Mouse (Mus musculus): ENCODE measurements around the gene Rhobtb1. TPM values are rescaled to one million over a fixed set of nuclear protein-coding genes. Genes with fewer than 3 reads are reported as not detected.

Rhobtb1 gene
- polyA plus RNA-seq, 1 experiment from 2014 or later, result 19.6 TPM

GRCm38 (mm10) chr10:69259161-69259560 lies 107.9 kb downstream of the Rhobtb1 start:
- Histone ChIP-seq H3K9ac (ENCODE audit: low read depth, low read length) (no peak overlapping the region), H3K9me3 (replicated peaks; ENCODE audit: control insufficient read depth, low read length) (no peaks in the 10 kb centered on the region), H3K27me3 (ENCODE audit: control insufficient read depth, insufficient read depth, low read depth, low read length) (no peaks in the 10 kb centered on the region), H3K27ac (ENCODE audit: low read length) (no peak overlapping the region), H3K4me3 (ENCODE audit: low read depth, low read length) (no peak overlapping the region), H3K4me1 (ENCODE audit: control insufficient read depth, low read depth, low read length) (peaks cover 18% of the 10 kb centered on the region), H3K36me3 (ENCODE audit: control insufficient read depth, insufficient read depth) (no peaks in the 10 kb centered on the region), H3K4me2 (ENCODE audit: low read depth, low read length) (no peak overlapping the region)
- 31% methylated on average over 2 of the region's 2 CpGs for WGBS (ENCODE audit: insufficient replicate concordance)
- no peak for ATAC-seq (ENCODE audit: low read depth)

GRCm38 (mm10) chr10:69259929-69260328 lies 108.7 kb downstream of the Rhobtb1 start:
- Histone ChIP-seq H3K4me1 (ENCODE audit: control insufficient read depth, low read depth, low read length) (peaks cover 14% of the 10 kb centered on the region), H3K36me3 (ENCODE audit: control insufficient read depth, insufficient read depth) (no peaks in the 10 kb centered on the region), H3K9me3 (replicated peaks; ENCODE audit: control insufficient read depth, low read length) (no peaks in the 10 kb centered on the region), H3K4me2 (ENCODE audit: low read depth, low read length) (no peak overlapping the region), H3K27me3 (ENCODE audit: control insufficient read depth, insufficient read depth, low read depth, low read length) (no peaks in the 10 kb centered on the region), H3K4me3 (ENCODE audit: low read depth, low read length) (no peak overlapping the region), H3K9ac (ENCODE audit: low read depth, low read length) (no peak overlapping the region), H3K27ac (ENCODE audit: low read length) (no peak overlapping the region)
- ATAC-seq (ENCODE audit: low read depth), result no peak
- WGBS (ENCODE audit: insufficient replicate concordance), result 72% methylated on average over 8 of the region's 8 CpGs

GRCm38 (mm10) chr10:69262918-69263822 lies 111.9 kb downstream of the Rhobtb1 start:
- ATAC-seq (ENCODE audit: low read depth), result peak; percentile 30; the same call in 1 of the 2 replicates
- no peak overlapping the region for H3K9ac ChIP-seq (ENCODE audit: low read depth, low read length)
- H3K4me2 ChIP-seq (ENCODE audit: low read depth, low read length), result no peak overlapping the region
- peaks cover 5% of the 10 kb centered on the region for H3K4me1 ChIP-seq (ENCODE audit: control insufficient read depth, low read depth, low read length)
- no peak overlapping the region for H3K27ac ChIP-seq (ENCODE audit: low read length)
- no peaks in the 10 kb centered on the region; the same call in 1 of the 2 replicates for H3K36me3 ChIP-seq (ENCODE audit: control insufficient read depth, insufficient read depth)
- 56% methylated on average over 14 of the region's 14 CpGs for WGBS (ENCODE audit: insufficient replicate concordance)
- H3K27me3 ChIP-seq (ENCODE audit: control insufficient read depth, insufficient read depth, low read depth, low read length), result no peaks in the 10 kb centered on the region
- no peak overlapping the region for H3K4me3 ChIP-seq (ENCODE audit: low read depth, low read length)
- no peaks in the 10 kb centered on the region for H3K9me3 ChIP-seq (replicated peaks; ENCODE audit: control insufficient read depth, low read length)

GRCm38 (mm10) chr10:69263906-69264305 lies 112.7 kb downstream of the Rhobtb1 start:
- WGBS (ENCODE audit: insufficient replicate concordance), result 49% methylated on average over 2 of the region's 2 CpGs
- Histone ChIP-seq H3K27ac (ENCODE audit: low read length) (no peak overlapping the region), H3K27me3 (ENCODE audit: control insufficient read depth, insufficient read depth, low read depth, low read length) (no peaks in the 10 kb centered on the region), H3K4me2 (ENCODE audit: low read depth, low read length) (no peak overlapping the region), H3K4me3 (ENCODE audit: low read depth, low read length) (no peak overlapping the region), H3K36me3 (ENCODE audit: control insufficient read depth, insufficient read depth) (no peaks in the 10 kb centered on the region; the same call in 1 of the 2 replicates), H3K4me1 (ENCODE audit: control insufficient read depth, low read depth, low read length) (peaks cover 4% of the 10 kb centered on the region), H3K9me3 (replicated peaks; ENCODE audit: control insufficient read depth, low read length) (no peaks in the 10 kb centered on the region), H3K9ac (ENCODE audit: low read depth, low read length) (no peak overlapping the region)
- no peak for ATAC-seq (ENCODE audit: low read depth)

DNA sequence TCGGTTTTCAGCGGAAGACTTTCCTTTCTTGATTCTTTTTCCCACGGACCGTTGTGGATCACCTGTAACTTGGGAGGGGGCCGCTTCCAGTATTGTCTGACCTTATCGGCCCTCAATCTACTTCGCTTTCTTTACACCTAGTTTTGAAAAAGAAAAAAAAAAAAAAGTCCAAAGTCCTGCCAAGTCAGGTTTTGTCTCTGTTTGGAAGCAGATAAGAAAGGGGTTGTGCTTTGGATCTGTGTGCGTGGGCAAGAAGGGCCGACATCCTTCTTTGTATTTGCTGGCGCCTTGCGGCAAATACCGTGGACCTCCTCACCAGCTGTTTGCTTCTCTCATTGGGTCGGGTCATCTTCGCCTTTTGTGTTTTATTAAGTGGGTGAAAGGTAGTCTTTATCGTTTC lies 114.2 kb downstream of the Rhobtb1 start:
- H3K9ac ChIP-seq (ENCODE audit: low read depth, low read length), result no peak overlapping the region
- 77% methylated on average over 15 of the region's 15 CpGs for WGBS (ENCODE audit: insufficient replicate concordance)
- 0 out of 2 replicates have a peak overlapping the region, but pooled peaks have one; percentile 15 for H3K4me2 ChIP-seq (ENCODE audit: low read depth, low read length)
- no peaks in the 10 kb centered on the region for H3K9me3 ChIP-seq (replicated peaks; ENCODE audit: control insufficient read depth, low read length)
- peaks cover 4% of the 10 kb centered on the region for H3K4me1 ChIP-seq (ENCODE audit: control insufficient read depth, low read depth, low read length)
- no peak overlapping the region for H3K27ac ChIP-seq (ENCODE audit: low read length)
- peaks cover 4% of the 10 kb centered on the region; the same call in 1 of the 2 replicates for H3K36me3 ChIP-seq (ENCODE audit: control insufficient read depth, insufficient read depth)
- ATAC-seq (ENCODE audit: low read depth), result no peak
- H3K4me3 ChIP-seq (ENCODE audit: low read depth, low read length), result no peak overlapping the region
- H3K27me3 ChIP-seq (ENCODE audit: control insufficient read depth, insufficient read depth, low read depth, low read length), result no peaks in the 10 kb centered on the region

- H3K27ac ChIP-seq (ENCODE audit: low read length), result no peak overlapping the region
- no peak overlapping the region for H3K4me2 ChIP-seq (ENCODE audit: low read depth, low read length)
- H3K36me3 ChIP-seq (ENCODE audit: control insufficient read depth, insufficient read depth), result peaks cover 4% of the 10 kb centered on the region; the same call in 1 of the 2 replicates
- no peaks in the 10 kb centered on the region for H3K27me3 ChIP-seq (ENCODE audit: control insufficient read depth, insufficient read depth, low read depth, low read length)
- ATAC-seq (ENCODE audit: low read depth), result no peak
- WGBS (ENCODE audit: insufficient replicate concordance), result 66% methylated on average over 10 of the region's 10 CpGs
- H3K4me1 ChIP-seq (ENCODE audit: control insufficient read depth, low read depth, low read length), result no peaks in the 10 kb centered on the region; the same call in 1 of the 2 replicates
- no peaks in the 10 kb centered on the region for H3K9me3 ChIP-seq (replicated peaks; ENCODE audit: control insufficient read depth, low read length)
- no peak overlapping the region for H3K4me3 ChIP-seq (ENCODE audit: low read depth, low read length)
- no peak overlapping the region for H3K9ac ChIP-seq (ENCODE audit: low read depth, low read length)
Measured at GRCm38 (mm10) chr10:69268061-69268643, 116.9 kb downstream of the Rhobtb1 start.

GRCm38 (mm10) chr10:69271436-69271835 lies 120.2 kb downstream of the Rhobtb1 start:
- Histone ChIP-seq H3K9me3 (replicated peaks; ENCODE audit: control insufficient read depth, low read length) (no peaks in the 10 kb centered on the region), H3K27me3 (ENCODE audit: control insufficient read depth, insufficient read depth, low read depth, low read length) (no peaks in the 10 kb centered on the region), H3K9ac (ENCODE audit: low read depth, low read length) (no peak overlapping the region), H3K4me2 (ENCODE audit: low read depth, low read length) (no peak overlapping the region), H3K36me3 (ENCODE audit: control insufficient read depth, insufficient read depth) (peaks cover 4% of the 10 kb centered on the region; the same call in 1 of the 2 replicates), H3K27ac (ENCODE audit: low read length) (no peak overlapping the region), H3K4me1 (ENCODE audit: control insufficient read depth, low read depth, low read length) (no peaks in the 10 kb centered on the region), H3K4me3 (ENCODE audit: low read depth, low read length) (no peak overlapping the region)
- 70% methylated on average over 10 of the region's 10 CpGs for WGBS (ENCODE audit: insufficient replicate concordance)
- no peak for ATAC-seq (ENCODE audit: low read depth)

GRCm38 (mm10) chr10:69274275-69274674 lies 123.0 kb downstream of the Rhobtb1 start:
- no peak overlapping the region for H3K9ac ChIP-seq (ENCODE audit: low read depth, low read length)
- H3K4me1 ChIP-seq (ENCODE audit: control insufficient read depth, low read depth, low read length), result no peaks in the 10 kb centered on the region
- no peak for ATAC-seq (ENCODE audit: low read depth)
- H3K27me3 ChIP-seq (ENCODE audit: control insufficient read depth, insufficient read depth, low read depth, low read length), result no peaks in the 10 kb centered on the region
- H3K27ac ChIP-seq (ENCODE audit: low read length), result no peak overlapping the region
- no peak overlapping the region for H3K4me2 ChIP-seq (ENCODE audit: low read depth, low read length)
- no peak overlapping the region for H3K4me3 ChIP-seq (ENCODE audit: low read depth, low read length)
- WGBS (ENCODE audit: insufficient replicate concordance), result 68% methylated on average over 5 of the region's 5 CpGs
- no peaks in the 10 kb centered on the region for H3K9me3 ChIP-seq (replicated peaks; ENCODE audit: control insufficient read depth, low read length)
- peaks cover 15% of the 10 kb centered on the region for H3K36me3 ChIP-seq (ENCODE audit: control insufficient read depth, insufficient read depth)

GRCm38 (mm10) chr10:69274705-69275104 lies 123.5 kb downstream of the Rhobtb1 start:
- no peaks in the 10 kb centered on the region for H3K4me1 ChIP-seq (ENCODE audit: control insufficient read depth, low read depth, low read length)
- H3K36me3 ChIP-seq (ENCODE audit: control insufficient read depth, insufficient read depth), result peaks cover 15% of the 10 kb centered on the region
- no peak for ATAC-seq (ENCODE audit: low read depth)

More at GRCm38 (mm10) chr10:69274705-69275104, 123.5 kb downstream of the Rhobtb1 start:
- no peaks in the 10 kb centered on the region for H3K27me3 ChIP-seq (ENCODE audit: control insufficient read depth, insufficient read depth, low read depth, low read length)
- H3K4me3 ChIP-seq (ENCODE audit: low read depth, low read length), result no peak overlapping the region
- no peak overlapping the region for H3K27ac ChIP-seq (ENCODE audit: low read length)
- no peak overlapping the region for H3K4me2 ChIP-seq (ENCODE audit: low read depth, low read length)
- no peaks in the 10 kb centered on the region for H3K9me3 ChIP-seq (replicated peaks; ENCODE audit: control insufficient read depth, low read length)
- H3K9ac ChIP-seq (ENCODE audit: low read depth, low read length), result no peak overlapping the region

Measured in liver, embryonic 16.5 days (tissue).